Mouse (Mus musculus): ENCODE data around the gene Gm49321. TPM values are rescaled to one million over a fixed set of nuclear protein-coding genes. Genes with fewer than 3 reads are reported as not detected.

Gene Gm49321
- polyA plus RNA-seq, 1 experiment from 2014 or later, result 7.3 TPM

GRCm38 (mm10) chr12:73979667-73980066, 42.2 kb downstream of the Gm49321 start:
- WGBS, result 85% methylated on average over 5 of the region's 5 CpGs
- peaks cover 48% of the 10 kb centered on the region for H3K36me3 ChIP-seq
- H3K27me3 ChIP-seq, result no peaks in the 10 kb centered on the region
- no peak overlapping the region for H3K9ac ChIP-seq
- no peak overlapping the region for H3K4me2 ChIP-seq
- H3K9me3 ChIP-seq (replicated peaks), result no peaks in the 10 kb centered on the region
- no peak overlapping the region for H3K4me3 ChIP-seq
- peaks cover 8% of the 10 kb centered on the region for H3K4me1 ChIP-seq (replicated peaks)
- no peak for ATAC-seq (replicated peaks; ENCODE audit: insufficient number of reproducible peaks, insufficient read depth, low FRiP score, low read depth)
- no peak overlapping the region for H3K27ac ChIP-seq

GRCm38 (mm10) chr12:73982533-73982932, 45.1 kb downstream of the Gm49321 start:
- no peak overlapping the region for H3K4me3 ChIP-seq
- peaks cover 8% of the 10 kb centered on the region for H3K4me1 ChIP-seq (replicated peaks)
- no peaks in the 10 kb centered on the region for H3K9me3 ChIP-seq (replicated peaks)
- H3K4me2 ChIP-seq, result no peak overlapping the region
- no peaks in the 10 kb centered on the region for H3K27me3 ChIP-seq
- no peak overlapping the region for H3K27ac ChIP-seq
- H3K9ac ChIP-seq, result no peak overlapping the region
- peak; percentile 83 for ATAC-seq (replicated peaks; ENCODE audit: insufficient number of reproducible peaks, insufficient read depth, low FRiP score, low read depth)
- peaks cover 41% of the 10 kb centered on the region for H3K36me3 ChIP-seq
- WGBS, result 31% methylated on average over 14 of the region's 14 CpGs

- H3K27ac ChIP-seq, result no peak overlapping the region
- ATAC-seq (replicated peaks; ENCODE audit: insufficient number of reproducible peaks, insufficient read depth, low FRiP score, low read depth), result no peak
- whole genome bisulfite sequencing, result 81% methylated on average over 7 of the region's 7 CpGs
- H3K4me2 ChIP-seq, result no peak overlapping the region
- no peaks in the 10 kb centered on the region for H3K27me3 ChIP-seq
- no peak overlapping the region for H3K4me3 ChIP-seq
- H3K9me3 ChIP-seq (replicated peaks), result no peaks in the 10 kb centered on the region
- H3K36me3 ChIP-seq, result peaks cover 13% of the 10 kb centered on the region
- H3K9ac ChIP-seq, result no peak overlapping the region
- peaks cover 10% of the 10 kb centered on the region for H3K4me1 ChIP-seq (replicated peaks)
Measured at GRCm38 (mm10) chr12:73986299-73986698, 48.8 kb downstream of the Gm49321 start.

DNA sequence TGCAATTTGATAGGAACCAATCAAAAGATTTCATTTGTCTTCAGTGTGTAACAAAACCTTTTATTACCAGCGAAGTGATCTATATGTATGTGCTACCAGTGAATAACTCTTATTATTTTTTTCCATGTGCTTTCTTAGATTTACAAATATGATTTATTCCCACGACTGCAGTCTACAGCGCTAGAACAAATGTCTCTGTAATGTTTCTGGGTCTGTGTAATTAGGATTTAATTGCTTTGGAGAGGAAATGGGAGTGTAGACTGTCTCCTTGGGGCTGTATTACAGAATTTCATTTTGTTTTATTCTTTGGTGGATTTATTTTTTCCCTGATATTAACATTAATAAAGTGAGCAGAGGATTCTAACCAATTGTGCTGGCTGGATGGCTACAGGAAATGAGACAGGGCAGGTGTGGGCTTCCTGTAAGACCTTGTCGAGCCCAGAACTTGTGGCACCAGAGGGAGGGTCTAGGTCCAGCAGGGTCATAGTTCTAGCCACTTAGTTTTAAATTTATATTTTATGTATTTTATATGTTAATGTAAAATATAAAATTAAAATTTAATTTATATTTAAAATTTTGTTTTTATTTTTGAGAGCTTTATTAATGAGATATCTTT, 51.0 kb downstream of the Gm49321 start:
- H3K4me1 ChIP-seq (replicated peaks), result 0 out of 2 replicates have a peak, but pooled peaks cover 2% of the 10 kb centered on the region
- H3K27ac ChIP-seq, result no peak overlapping the region
- WGBS, result 83% methylated on average over 4 of the region's 4 CpGs
- no peaks in the 10 kb centered on the region for H3K9me3 ChIP-seq (replicated peaks)
- H3K9ac ChIP-seq, result no peak overlapping the region
- H3K4me2 ChIP-seq, result no peak overlapping the region
- no peak overlapping the region for H3K4me3 ChIP-seq
- H3K27me3 ChIP-seq, result no peaks in the 10 kb centered on the region
- H3K36me3 ChIP-seq, result peaks cover 13% of the 10 kb centered on the region
- ATAC-seq (replicated peaks; ENCODE audit: insufficient number of reproducible peaks, insufficient read depth, low FRiP score, low read depth), result no peak

DNA sequence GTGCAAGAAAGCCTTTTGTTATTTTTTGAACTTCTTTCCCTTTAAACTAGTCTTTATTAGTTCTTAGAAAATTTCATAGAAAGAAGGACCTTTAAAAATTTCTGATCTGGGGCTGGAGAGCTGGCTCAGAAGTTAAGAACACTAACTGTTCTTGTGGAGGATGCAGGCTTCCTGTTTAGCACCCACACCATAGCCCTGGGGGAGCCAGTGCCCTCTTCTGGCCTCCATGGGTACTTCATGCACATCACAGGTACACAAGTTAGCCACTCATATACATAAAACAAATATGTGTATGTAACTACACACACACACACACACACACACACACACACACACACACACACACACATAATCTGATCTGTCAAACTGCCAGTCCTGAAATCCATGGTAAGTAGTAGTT, 52.1 kb downstream of the Gm49321 start:
- no peak for ATAC-seq (replicated peaks; ENCODE audit: insufficient number of reproducible peaks, insufficient read depth, low FRiP score, low read depth)
- no peak overlapping the region for H3K27ac ChIP-seq
- H3K9ac ChIP-seq, result no peak overlapping the region
- no peak overlapping the region for H3K4me3 ChIP-seq
- 0 out of 2 replicates have a peak, but pooled peaks cover 2% of the 10 kb centered on the region for H3K4me1 ChIP-seq (replicated peaks)
- H3K36me3 ChIP-seq, result peaks cover 7% of the 10 kb centered on the region
- no peak overlapping the region for H3K4me2 ChIP-seq
- H3K27me3 ChIP-seq, result no peaks in the 10 kb centered on the region
- no peaks in the 10 kb centered on the region for H3K9me3 ChIP-seq (replicated peaks)

DNA sequence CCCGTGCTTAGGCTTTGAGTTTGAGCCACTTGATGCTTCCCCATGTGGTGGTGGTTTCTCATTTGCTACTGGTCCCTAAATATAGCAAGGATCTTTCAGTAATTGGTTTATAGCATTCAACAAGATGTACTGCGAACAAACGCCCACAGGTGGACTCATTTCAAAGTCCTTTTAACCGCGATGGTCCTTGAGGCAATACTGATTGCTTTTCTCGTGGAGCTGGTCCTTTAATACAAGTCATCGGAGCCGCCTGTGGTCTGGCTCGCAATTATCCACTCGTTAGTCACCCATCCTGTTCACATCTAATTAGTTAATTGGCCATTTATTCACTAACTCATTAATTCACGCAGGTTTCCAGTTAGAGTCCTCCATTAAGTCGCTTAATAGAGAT, 59.4 kb downstream of the Gm49321 start:
- H3K9ac ChIP-seq, result no peak overlapping the region
- peak overlapping the region; percentile 97 for H3K4me2 ChIP-seq
- peaks cover 8% of the 10 kb centered on the region for H3K4me1 ChIP-seq (replicated peaks)
- no peaks in the 10 kb centered on the region for H3K9me3 ChIP-seq (replicated peaks)
- H3K27ac ChIP-seq, result no peak overlapping the region
- H3K4me3 ChIP-seq, result peak overlapping the region; percentile 61; the same call in 1 of the 2 replicates
- 55% methylated on average over 12 of the region's 12 CpGs for WGBS
- ATAC-seq (replicated peaks; ENCODE audit: insufficient number of reproducible peaks, insufficient read depth, low FRiP score, low read depth), result no peak
- peaks cover 37% of the 10 kb centered on the region for H3K27me3 ChIP-seq
- H3K36me3 ChIP-seq, result no peaks in the 10 kb centered on the region

DNA sequence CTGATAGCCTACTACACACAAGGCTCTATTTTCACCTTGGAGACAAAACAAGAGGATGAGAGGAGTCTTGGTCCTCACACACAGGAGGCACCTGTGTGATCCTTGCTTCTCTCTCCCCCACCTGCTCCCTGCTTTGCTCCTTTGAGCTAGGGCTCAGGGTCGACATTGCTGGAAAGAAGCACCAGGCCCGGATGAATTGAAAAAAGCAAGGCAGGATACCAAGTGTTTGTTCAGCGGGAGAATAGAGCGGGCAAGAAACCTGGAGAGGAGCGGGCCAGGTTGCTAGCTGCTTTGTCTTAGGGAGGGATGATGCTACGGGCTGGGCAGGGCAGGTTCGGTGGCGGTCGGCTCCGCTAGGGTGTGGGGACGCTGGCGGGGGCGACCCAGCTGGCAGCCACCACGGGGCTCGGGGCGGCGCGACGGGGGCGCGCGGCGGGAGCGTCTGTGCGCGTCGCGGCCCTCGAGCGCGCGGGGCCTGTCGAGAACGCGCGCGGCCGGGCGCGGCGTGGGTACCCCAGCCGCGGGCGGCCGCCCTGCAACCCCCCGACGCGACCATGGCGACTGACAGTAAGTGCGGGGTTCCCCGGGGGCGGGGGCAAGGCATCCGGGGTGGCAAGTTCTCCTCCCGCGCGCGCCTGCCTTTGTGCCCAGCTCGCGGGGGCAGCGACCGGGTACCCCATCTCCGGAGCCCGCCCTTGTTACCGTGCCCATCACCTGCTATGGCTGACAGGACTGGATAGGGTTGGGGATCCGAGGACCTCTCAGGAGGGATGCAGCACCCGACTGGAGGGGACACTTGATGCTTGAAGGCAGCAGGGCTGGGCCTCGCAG, 60.1 kb downstream of the Gm49321 start, which contains the start of gene Syt16:
Gene Syt16, plus strand, starts transcription at position 365 of the 831 bp plus-strand sequence.
- no peak within 1 kb of the TSS for H3K27ac ChIP-seq
- H3K27me3 ChIP-seq, result peaks cover 37% of the 10 kb centered on the region
- peaks cover 8% of the 10 kb centered on the region for H3K4me1 ChIP-seq (replicated peaks)
- WGBS, result 2% methylated on average over 66 of the region's 67 CpGs
- no peaks in the 10 kb centered on the region for H3K36me3 ChIP-seq
- H3K4me2 ChIP-seq, result peak within 1 kb of the TSS; percentile 97
- peak within 1 kb of the TSS; percentile 52 for H3K9ac ChIP-seq
- ATAC-seq (replicated peaks; ENCODE audit: insufficient number of reproducible peaks, insufficient read depth, low FRiP score, low read depth), result 0 out of 2 replicates have a peak, but pooled peaks have one; percentile 14
- peak within 1 kb of the TSS; percentile 61 for H3K4me3 ChIP-seq
- H3K9me3 ChIP-seq (replicated peaks), result no peaks in the 10 kb centered on the region

- WGBS, result 42% methylated on average over 5 of the region's 5 CpGs
- H3K4me3 ChIP-seq, result peak overlapping the region; percentile 61
- peaks cover 8% of the 10 kb centered on the region for H3K4me1 ChIP-seq (replicated peaks)
- no peaks in the 10 kb centered on the region for H3K9me3 ChIP-seq (replicated peaks)
- peak overlapping the region; percentile 52 for H3K9ac ChIP-seq
- H3K27ac ChIP-seq, result no peak overlapping the region
- ATAC-seq (replicated peaks; ENCODE audit: insufficient number of reproducible peaks, insufficient read depth, low FRiP score, low read depth), result no peak
- H3K27me3 ChIP-seq, result peaks cover 37% of the 10 kb centered on the region
- peak overlapping the region; percentile 97 for H3K4me2 ChIP-seq
- H3K36me3 ChIP-seq, result no peaks in the 10 kb centered on the region
Measured at GRCm38 (mm10) chr12:73998128-73998456, 60.6 kb downstream of the Gm49321 start.

- Histone ChIP-seq H3K9me3 (replicated peaks) (no peaks in the 10 kb centered on the region), H3K4me1 (replicated peaks) (peaks cover 7% of the 10 kb centered on the region), H3K9ac (no peak overlapping the region), H3K27me3 (peaks cover 30% of the 10 kb centered on the region), H3K4me3 (no peak overlapping the region), H3K36me3 (no peaks in the 10 kb centered on the region), H3K27ac (no peak overlapping the region), H3K4me2 (no peak overlapping the region)
- WGBS, result 86% methylated on average over 9 of the region's 9 CpGs
- no peak for ATAC-seq (replicated peaks; ENCODE audit: insufficient number of reproducible peaks, insufficient read depth, low FRiP score, low read depth)
Measured at GRCm38 (mm10) chr12:74002449-74002848, 65.0 kb downstream of the Gm49321 start.

- no peak for ATAC-seq (replicated peaks; ENCODE audit: insufficient number of reproducible peaks, insufficient read depth, low FRiP score, low read depth)
- no peak overlapping the region for H3K4me3 ChIP-seq
- no peaks in the 10 kb centered on the region for H3K9me3 ChIP-seq (replicated peaks)
- H3K27ac ChIP-seq, result no peak overlapping the region
- whole genome bisulfite sequencing, result 17% methylated on average over 8 of the region's 8 CpGs
- H3K4me1 ChIP-seq (replicated peaks), result peaks cover 8% of the 10 kb centered on the region
- H3K9ac ChIP-seq, result no peak overlapping the region
- no peak overlapping the region for H3K4me2 ChIP-seq
- H3K36me3 ChIP-seq, result no peaks in the 10 kb centered on the region
- H3K27me3 ChIP-seq, result peaks cover 5% of the 10 kb centered on the region; the same call in 1 of the 2 replicates
Measured at GRCm38 (mm10) chr12:74009448-74009911, 72.0 kb downstream of the Gm49321 start.

DNA sequence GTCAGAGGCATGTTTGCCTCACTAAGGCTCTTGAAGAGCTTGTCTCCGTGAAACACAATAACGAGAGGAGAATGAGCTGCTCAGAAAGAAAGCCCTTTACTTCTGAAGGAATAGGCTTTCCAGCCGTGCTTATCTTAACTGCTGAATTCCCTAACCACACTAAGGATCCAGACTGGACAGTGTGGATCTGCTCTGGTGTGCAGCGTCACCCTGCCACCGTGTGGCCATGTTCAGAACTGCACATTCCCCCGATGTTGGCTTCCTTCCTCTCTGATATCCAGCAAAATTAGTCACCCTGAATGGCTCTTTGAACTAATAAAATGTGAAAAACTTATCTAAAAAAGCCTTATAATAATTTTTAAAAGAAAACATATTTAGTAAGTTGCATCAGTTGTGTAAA, 76.3 kb downstream of the Gm49321 start:
- ATAC-seq (replicated peaks; ENCODE audit: insufficient number of reproducible peaks, insufficient read depth, low FRiP score, low read depth), result 0 out of 2 replicates have a peak, but pooled peaks have one; percentile 35
- no peaks in the 10 kb centered on the region for H3K9me3 ChIP-seq (replicated peaks)
- WGBS, result 2% methylated on average over 6 of the region's 6 CpGs

More for the DNA sequence above, 76.3 kb downstream of the Gm49321 start:
- Histone ChIP-seq H3K4me2 (peak overlapping the region; percentile 64), H3K27ac (no peak overlapping the region), H3K4me3 (peak overlapping the region; percentile 31), H3K27me3 (no peaks in the 10 kb centered on the region; the same call in 1 of the 2 replicates), H3K4me1 (replicated peaks) (peaks cover 8% of the 10 kb centered on the region), H3K36me3 (no peaks in the 10 kb centered on the region), H3K9ac (0 out of 2 replicates have a peak overlapping the region, but pooled peaks have one; percentile 22)
